Mouse (Mus musculus): ENCODE data around the gene Stk32c.

DNA sequence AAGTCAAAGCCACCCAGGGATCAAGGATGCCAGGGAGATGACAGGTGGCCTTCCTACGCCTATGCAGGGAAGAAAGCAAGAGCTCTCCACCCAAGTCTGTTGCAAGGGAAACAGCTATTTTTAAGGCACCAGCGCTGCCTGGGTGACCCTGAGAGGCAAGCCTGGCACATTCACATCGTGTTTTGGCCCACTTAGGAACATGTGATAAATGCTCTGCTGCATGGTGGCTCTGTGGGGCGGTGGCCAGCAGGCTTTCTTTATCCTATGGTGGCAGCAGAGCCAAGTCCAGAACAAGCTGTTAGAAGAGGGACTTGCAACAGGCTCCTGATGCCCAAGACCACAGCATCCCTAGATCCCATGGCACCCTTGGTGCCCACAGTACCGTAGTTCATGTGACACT, 77.9 kb downstream of the Stk32c start:
- TF ChIP-seq CTCF (IDR thresholded peaks at IDR 0.05; ENCODE audit: extremely low read depth, insufficient read depth, insufficient read length, insufficient replicate concordance) (no peak), POLR2A (IDR thresholded peaks at IDR 0.05; ENCODE audit: low read depth, low read length) (no peak)

Measured in spleen, adult 2 months (tissue).